Mouse (Mus musculus) bone marrow, adult 2 months (tissue): Measurements from ENCODE around the gene Dclk1. TPM values are rescaled to one million over a fixed set of nuclear protein-coding genes. Genes with fewer than 3 reads are reported as not detected.

Experiments used
- H3K27ac ChIP-seq: fragments of 200-500 bp; 2 replicates; pipeline ENCODE4 v1.5.1; 2012; ENCODE audit warnings: low read depth, mild to moderate bottlenecking, control low read depth, inconsistent platforms, low read length; ENCODE audit not compliant: control insufficient read depth, poor library complexity, insufficient read depth
- H3K4me1 ChIP-seq: fragments of 200-500 bp; 2 replicates; pipeline ENCODE4 v1.6.1; 2011; ENCODE audit warnings: low read length; ENCODE audit not compliant: control insufficient read depth, insufficient read depth
- H3K4me3 ChIP-seq: fragments of 200-500 bp; replicated peaks from 2 replicates; pipeline ENCODE3; 2011; ENCODE audit warnings: mild to moderate bottlenecking, low read depth, low read length, control low read depth; ENCODE audit not compliant: control insufficient read depth
- CTCF ChIP-seq: fragments of 200-500 bp; IDR thresholded peaks from 2 replicates; pipeline ENCODE4 v1.5.1; 2011; ENCODE audit warnings: low read length, control low read depth; ENCODE audit not compliant: control insufficient read depth, insufficient read depth
- POLR2A ChIP-seq: fragments of 200-500 bp; IDR thresholded peaks from 2 replicates; pipeline ENCODE4 v1.6.1; 2011; ENCODE audit warnings: low read depth, mild to moderate bottlenecking, control low read depth, low read length, borderline replicate concordance; ENCODE audit not compliant: control insufficient read depth
- WGBS: fragments of 180-500 bp; shearing (Covaris S2); methylation state at CpG from one replicate; pipeline ENCODE4 v1.1.7; 2018; 5-methylcytosine and 5-hydroxymethylcytosine counted together
- polyA plus RNA-seq: library from polyadenylated mRNA; stranded (reverse); fragments of >200 nt; gene quantifications from 2 replicates; pipeline ENCODE4 v1.2.4, GENCODE M21; 2011; ENCODE audit warnings: low replicate concordance; ENCODE audit not compliant: missing spikeins, insufficient read depth, insufficient read length

Dclk1 gene
- polyA plus RNA-seq, 1 experiment = 4.4 TPM

DNA sequence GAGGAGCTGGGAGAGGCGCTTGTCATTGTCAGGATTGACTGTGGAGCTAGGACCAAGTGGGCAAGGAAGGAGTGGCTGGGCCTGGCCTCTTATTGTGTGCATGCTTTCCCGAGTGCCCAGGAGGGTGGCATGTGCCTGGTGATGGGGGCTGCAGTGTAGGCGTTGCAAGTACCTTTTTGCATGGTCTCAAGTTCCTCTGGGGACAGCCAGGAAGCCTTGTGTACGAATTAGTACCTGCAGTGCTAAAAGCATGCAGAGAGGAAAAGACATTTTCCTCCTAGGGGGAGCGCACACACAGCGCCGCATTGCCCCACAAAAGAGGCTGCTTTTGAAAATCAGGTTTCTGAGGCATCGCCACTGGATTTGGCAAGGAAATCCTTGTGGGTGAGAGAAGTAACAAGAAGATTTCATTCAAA is 900 bp downstream of the Dclk1 start:
- H3K4me3 ChIP-seq = no peak overlapping the region
- H3K27ac ChIP-seq = no peak overlapping the region; the same call in 1 of the 2 replicates
- 7% methylated on average over 8 of the region's 8 CpGs for WGBS
- no peaks in the 10 kb centered on the region for H3K4me1 ChIP-seq
- TF ChIP-seq POLR2A = no peak
- no peak for TF ChIP-seq CTCF

DNA sequence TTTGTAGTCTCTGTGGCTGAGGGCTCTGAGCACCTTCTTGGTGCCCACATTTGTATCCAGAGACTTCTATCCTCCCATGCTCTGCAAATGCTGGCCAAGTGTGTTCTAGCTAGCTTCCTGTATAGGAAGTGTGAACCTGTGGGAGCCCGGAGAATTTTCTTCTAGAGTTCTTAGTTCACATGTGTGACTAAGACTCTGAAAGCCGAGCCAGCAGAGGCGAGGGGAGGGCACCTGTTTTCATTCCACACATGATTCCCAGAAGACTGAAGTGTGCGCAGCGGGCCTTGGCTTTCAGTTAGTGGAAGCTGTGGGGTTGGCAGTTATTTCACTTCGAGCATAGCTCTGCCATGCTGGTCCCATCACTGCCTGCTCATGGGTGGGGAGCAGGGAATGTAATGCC is 1.9 kb downstream of the Dclk1 start:
- H3K4me1 ChIP-seq = no peaks in the 10 kb centered on the region
- H3K4me3 ChIP-seq = no peak overlapping the region
- H3K27ac ChIP-seq = no peak overlapping the region
- TF ChIP-seq POLR2A = no peak
- TF ChIP-seq CTCF = no peak
- 75% methylated on average over 6 of the region's 6 CpGs for WGBS

GRCm38 (mm10) chr3:55246618-55247272 is 4.6 kb downstream of the Dclk1 start:
- no peak for TF ChIP-seq POLR2A
- no peak for TF ChIP-seq CTCF

GRCm38 (mm10) chr3:55248048-55248447 is 5.9 kb downstream of the Dclk1 start:
- WGBS = 82% methylated on average over 3 of the region's 3 CpGs
- no peaks in the 10 kb centered on the region for H3K4me1 ChIP-seq
- no peak for TF ChIP-seq POLR2A
- no peak for TF ChIP-seq CTCF
- no peak overlapping the region for H3K4me3 ChIP-seq
- no peak overlapping the region for H3K27ac ChIP-seq

More at GRCm38 (mm10) chr3:55246618-55247272, 4.6 kb downstream of the Dclk1 start:
- H3K4me1 ChIP-seq = no peaks in the 10 kb centered on the region
- WGBS = 81% methylated on average over 12 of the region's 12 CpGs
- H3K4me3 ChIP-seq = no peak overlapping the region
- no peak overlapping the region for H3K27ac ChIP-seq

DNA sequence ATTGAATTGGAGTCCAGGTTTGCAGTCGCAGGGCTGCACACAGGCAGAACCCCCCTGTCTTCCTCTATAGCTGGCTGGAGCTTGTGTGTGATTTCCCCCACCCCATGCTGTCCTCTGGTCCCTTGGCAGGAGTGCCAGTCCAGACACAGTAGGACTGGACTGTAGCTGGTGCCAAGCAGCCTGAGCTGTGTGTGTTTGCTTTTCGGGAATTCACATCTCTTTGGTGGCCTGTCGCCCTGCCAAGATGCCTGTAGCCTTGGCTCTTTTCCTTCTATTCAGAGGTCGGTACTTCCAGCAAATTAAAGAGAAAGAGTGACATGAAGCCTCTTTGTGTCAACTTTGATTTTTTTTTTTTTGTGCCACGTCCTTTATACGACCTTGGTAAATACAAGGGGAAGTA is 6.3 kb downstream of the Dclk1 start:
- H3K4me1 ChIP-seq = no peaks in the 10 kb centered on the region
- TF ChIP-seq POLR2A (no peak), CTCF (no peak)
- no peak overlapping the region; the same call in 1 of the 2 replicates for H3K27ac ChIP-seq
- 70% methylated on average over 6 of the region's 6 CpGs for WGBS
- no peak overlapping the region for H3K4me3 ChIP-seq

DNA sequence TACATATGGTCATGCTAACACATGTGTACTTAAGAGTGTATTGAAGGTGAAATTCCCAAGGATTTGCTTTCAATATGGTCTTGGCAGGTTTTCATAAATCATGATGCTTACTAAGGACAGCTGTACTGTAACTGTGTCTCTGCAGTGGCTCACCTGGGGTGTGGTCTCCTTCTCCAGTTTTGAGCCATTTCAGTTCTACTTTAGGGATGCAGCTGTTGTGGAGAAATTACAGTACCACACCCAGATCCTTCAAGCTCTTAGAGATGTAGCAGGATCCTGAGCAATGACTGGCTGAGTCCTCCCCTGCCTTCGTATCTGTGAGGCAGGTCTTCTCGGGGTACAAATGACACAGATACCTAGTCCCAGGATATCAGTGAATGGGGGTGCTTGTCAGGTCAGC is 8.5 kb downstream of the Dclk1 start:
- 79% methylated on average over 2 of the region's 2 CpGs for WGBS
- Histone ChIP-seq H3K4me1 (no peaks in the 10 kb centered on the region), H3K27ac (no peak overlapping the region), H3K4me3 (no peak overlapping the region)
- TF ChIP-seq CTCF = no peak
- no peak for TF ChIP-seq POLR2A

DNA sequence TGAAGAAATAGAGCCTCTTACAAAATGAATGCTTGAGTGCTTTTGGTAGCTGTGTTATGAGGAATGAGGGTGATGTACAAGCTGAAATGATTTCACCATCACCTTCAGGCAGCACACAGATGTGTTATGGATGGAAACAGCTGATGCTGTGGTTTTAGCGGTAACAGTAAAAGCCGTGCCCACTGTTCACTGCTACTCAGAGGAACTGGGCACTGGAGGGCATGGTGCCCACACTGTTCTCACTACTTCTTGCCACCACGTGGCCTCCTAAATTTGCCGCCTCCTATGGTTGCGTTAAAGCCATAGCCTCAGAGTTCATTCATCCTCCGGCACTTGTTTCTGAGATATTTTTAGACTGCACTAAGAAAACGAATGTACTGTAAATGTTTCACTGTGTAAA is 18.0 kb downstream of the Dclk1 start:
- no peak for TF ChIP-seq POLR2A
- no peak for TF ChIP-seq CTCF
- Histone ChIP-seq H3K27ac (no peak overlapping the region), H3K4me1 (no peaks in the 10 kb centered on the region), H3K4me3 (no peak overlapping the region)
- 24% methylated on average over 7 of the region's 7 CpGs for WGBS

DNA sequence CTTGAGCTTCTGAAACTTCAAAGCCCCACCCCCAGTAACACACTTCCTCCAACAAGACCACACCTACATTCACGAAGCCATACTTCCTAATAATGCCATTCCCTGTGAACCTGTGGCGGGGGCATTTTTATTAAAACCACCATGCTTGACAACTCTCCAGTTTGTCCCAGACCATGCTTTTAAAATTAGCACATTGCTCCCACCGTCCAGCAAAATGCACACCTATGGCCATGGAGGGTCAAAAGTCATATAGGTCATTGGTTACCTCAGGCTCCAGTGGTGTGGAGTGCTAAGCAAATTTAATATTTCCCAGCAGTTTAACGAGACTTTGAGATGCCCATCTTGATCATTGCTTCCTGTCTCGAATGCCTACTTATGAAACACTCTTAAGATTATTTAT is 23.9 kb downstream of the Dclk1 start:
- no peak overlapping the region for H3K27ac ChIP-seq
- H3K4me1 ChIP-seq = no peaks in the 10 kb centered on the region
- TF ChIP-seq CTCF (no peak), POLR2A (no peak)
- H3K4me3 ChIP-seq = no peak overlapping the region
- 71% methylated on average over 5 of the region's 5 CpGs for WGBS

- Histone ChIP-seq H3K4me3 (no peak overlapping the region), H3K27ac (no peak overlapping the region), H3K4me1 (no peaks in the 10 kb centered on the region)
- 76% methylated on average over 4 of the region's 4 CpGs for WGBS
- TF ChIP-seq POLR2A = no peak
- no peak for TF ChIP-seq CTCF
Observed at GRCm38 (mm10) chr3:55269802-55270201, 27.6 kb downstream of the Dclk1 start.
